Mouse (Mus musculus): ENCODE data around the gene Gm21981.

Gm21981 gene

DNA sequence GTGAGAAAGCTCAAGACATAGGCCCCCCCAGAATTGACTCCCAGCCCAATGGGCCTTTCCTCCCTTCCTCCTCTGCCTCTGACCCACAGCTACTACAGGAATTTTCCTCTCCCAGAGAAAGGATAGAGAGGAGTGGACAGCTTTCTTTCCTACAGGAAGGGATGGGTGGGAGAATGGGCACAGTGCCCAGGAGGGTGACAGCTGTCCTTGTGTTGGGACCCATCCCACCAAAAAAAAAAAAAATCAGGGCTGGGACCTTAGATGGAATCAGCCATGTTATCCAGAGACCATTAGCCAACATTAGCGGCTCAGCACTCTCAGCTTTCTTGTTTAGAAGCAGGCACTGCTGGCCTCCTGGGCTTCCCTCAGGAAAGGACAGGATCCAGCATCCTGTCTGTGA, 11.9 kb upstream of the Gm21981 start:
- in situ Hi-C loops (cut with MboI; ENCODE audit: low pct_unique_long_range_greater_than_20kb in 1 of 2, low sequenced_read_pairs in 2 of 2, unreplicated experiment in 1 of 2): no loop called here

DNA sequence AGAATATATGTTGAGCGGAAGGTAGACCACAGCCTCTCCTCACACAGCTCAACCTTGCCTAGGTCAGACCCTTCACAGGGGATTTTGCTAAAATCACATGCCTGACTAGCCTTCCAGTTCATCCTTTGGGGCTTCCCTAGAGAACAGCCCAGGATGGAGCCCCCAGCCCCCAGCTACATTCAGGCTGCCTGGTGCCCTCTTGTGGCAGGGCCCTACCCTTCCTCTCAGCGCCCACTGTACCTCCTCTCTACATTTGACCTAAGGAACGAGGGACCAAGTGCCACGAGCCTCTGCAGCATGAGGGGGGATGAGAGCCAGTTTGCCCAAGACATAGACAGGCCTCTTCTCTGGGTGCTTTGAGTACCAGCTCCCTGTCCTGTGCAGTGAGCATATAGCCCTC, 10.4 kb upstream of the Gm21981 start:
- in situ Hi-C loops (cut with MboI; ENCODE audit: low pct_unique_long_range_greater_than_20kb in 1 of 2, low sequenced_read_pairs in 2 of 2, unreplicated experiment in 1 of 2): no loop called here

DNA sequence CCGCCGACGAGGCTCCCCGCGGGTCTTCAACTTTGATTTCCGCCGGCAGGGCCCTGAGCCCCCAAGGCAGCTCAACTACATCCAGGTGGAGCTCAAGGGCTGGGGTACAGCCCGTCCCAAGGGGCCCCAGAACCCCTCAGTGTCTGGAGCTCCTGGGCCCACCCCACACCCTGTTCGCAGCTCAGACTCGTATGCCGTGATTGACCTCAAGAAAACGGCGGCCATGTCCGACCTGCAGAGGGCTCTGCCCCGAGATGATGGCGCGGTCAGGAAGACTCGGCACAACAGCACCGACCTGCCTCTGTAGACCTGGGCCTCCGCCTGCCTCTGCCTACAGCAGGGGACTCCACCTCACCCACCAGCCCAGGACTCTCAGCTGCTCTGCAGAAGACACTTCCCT, 9.3 kb upstream of the Gm21981 start:
- in situ Hi-C loops (cut with MboI; ENCODE audit: low pct_unique_long_range_greater_than_20kb in 1 of 2, low sequenced_read_pairs in 2 of 2, unreplicated experiment in 1 of 2): no loop called here

DNA sequence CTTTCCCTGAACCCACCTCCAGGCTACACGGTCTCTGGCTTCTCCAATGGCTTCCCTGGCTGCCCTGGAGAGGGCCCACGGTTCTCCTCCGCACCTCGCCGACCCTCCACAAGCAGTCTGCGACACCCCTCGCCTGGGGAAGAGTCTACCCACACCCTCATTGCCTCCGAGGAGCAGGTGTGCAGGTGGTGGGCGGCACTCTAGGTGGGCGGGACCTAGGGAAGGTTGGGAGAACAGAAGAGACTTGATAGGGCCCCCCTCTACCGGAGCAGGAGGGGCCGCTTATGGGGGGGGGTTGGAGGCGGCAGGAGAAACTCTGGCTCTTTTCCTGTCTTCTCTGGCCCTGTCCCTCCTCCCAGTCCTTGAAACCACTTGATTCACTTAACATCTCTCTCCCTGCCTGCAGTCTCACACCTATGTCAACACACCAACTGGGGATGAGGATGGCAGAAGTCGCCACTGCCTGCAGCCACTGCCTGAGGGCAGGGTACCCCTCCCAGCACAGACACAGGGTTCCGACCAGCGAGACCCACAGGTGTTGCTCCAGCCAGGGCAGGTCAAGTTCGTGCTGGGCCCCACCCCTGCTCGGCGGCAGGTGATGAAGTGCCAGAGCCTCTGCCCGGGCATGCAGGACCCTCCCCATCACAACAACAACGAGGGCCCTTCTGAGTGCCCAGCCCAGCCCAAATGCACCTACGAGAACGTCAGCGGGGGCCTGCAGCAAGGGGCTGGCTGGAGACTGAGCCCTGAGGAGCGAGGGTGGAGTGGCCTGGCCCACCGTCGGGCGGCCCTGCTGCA, 8.5 kb upstream of the Gm21981 start:
- in situ Hi-C loops (cut with MboI; ENCODE audit: low pct_unique_long_range_greater_than_20kb in 1 of 2, low sequenced_read_pairs in 2 of 2, unreplicated experiment in 1 of 2): no loop called here

DNA sequence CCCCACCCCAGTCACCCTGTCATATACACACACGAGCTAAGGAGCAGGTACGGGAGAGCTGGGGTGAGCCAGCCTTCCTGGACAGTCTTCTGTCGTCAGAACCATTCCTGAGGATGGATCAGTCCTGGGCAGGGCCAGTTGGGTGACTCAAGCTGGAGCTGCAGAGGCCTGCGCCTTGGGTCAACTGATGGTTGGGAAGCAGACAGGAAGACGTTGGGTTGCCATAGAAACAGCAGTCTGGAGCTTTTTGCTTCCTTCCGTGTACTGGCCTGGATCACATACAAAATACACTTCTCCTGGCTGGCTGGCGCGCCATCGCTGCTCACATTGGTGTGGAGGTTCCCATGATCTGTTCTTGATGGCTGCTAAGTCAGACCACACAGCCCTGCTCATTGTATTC, 7.5 kb upstream of the Gm21981 start:
- in situ Hi-C loops (cut with MboI; ENCODE audit: low pct_unique_long_range_greater_than_20kb in 1 of 2, low sequenced_read_pairs in 2 of 2, unreplicated experiment in 1 of 2): no loop called here

DNA sequence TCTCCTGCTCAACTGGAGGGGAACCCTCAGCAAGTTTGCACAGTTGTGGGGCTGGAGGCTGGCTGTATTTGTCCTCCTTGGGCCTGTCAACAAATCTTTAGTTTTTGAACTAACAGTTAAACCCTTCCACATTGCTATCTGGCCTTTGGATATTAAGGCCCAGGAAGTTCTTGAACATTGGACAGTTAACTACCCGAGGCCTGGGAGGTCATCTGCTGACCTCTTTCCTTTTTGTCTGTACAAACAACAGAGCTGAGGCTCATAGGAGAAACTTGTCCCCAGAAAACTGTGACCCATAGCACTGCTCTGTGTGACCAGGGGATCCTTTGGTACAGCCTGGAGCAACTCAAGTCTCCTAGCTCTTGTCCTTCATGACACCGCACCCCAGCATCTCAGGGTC, 4.8 kb upstream of the Gm21981 start:
- in situ Hi-C loops (cut with MboI; ENCODE audit: low pct_unique_long_range_greater_than_20kb in 1 of 2, low sequenced_read_pairs in 2 of 2, unreplicated experiment in 1 of 2): no loop called here

DNA sequence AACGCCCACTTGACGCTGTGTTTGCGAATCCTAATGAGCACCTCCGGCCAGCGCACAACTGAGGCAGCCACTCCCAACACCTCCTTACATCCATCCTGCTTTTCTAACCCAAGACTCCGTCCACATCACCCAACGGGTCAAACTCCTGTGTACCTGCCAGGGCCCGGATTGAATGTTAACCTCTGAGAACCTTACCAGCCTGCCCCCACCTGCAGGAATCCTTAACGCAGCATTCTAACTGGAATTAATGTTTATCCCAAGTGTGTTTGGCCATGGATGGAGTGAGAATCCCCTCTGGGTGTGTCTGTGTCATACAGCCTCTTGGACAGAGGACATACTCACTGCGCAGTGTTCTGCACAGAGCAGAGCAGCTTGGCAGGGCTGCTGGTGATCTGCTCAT, 3.9 kb upstream of the Gm21981 start:
- in situ Hi-C loops (cut with MboI; ENCODE audit: low pct_unique_long_range_greater_than_20kb in 1 of 2, low sequenced_read_pairs in 2 of 2, unreplicated experiment in 1 of 2): no loop called here

DNA sequence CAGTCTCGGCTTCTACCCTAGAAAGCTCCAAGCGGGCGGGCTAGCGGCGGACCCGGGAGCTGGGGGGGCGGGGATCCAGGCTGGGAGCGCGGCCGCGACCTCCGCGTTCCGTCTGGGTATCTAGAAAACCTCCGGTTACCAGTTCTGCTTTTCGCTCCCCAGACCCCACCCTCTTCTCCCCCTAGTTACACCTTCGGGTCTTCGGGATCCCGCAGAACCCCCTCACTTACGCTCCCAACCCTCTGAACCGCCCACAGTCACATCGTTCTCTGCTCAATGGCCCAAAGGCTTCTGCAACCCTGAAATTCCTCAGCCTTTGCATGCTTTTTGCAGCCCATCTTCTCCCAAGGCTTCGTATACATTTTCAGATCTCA, 1.1 kb upstream of the Gm21981 start:
- in situ Hi-C loops (cut with MboI; ENCODE audit: low pct_unique_long_range_greater_than_20kb in 1 of 2, low sequenced_read_pairs in 2 of 2, unreplicated experiment in 1 of 2): no loop called here

DNA sequence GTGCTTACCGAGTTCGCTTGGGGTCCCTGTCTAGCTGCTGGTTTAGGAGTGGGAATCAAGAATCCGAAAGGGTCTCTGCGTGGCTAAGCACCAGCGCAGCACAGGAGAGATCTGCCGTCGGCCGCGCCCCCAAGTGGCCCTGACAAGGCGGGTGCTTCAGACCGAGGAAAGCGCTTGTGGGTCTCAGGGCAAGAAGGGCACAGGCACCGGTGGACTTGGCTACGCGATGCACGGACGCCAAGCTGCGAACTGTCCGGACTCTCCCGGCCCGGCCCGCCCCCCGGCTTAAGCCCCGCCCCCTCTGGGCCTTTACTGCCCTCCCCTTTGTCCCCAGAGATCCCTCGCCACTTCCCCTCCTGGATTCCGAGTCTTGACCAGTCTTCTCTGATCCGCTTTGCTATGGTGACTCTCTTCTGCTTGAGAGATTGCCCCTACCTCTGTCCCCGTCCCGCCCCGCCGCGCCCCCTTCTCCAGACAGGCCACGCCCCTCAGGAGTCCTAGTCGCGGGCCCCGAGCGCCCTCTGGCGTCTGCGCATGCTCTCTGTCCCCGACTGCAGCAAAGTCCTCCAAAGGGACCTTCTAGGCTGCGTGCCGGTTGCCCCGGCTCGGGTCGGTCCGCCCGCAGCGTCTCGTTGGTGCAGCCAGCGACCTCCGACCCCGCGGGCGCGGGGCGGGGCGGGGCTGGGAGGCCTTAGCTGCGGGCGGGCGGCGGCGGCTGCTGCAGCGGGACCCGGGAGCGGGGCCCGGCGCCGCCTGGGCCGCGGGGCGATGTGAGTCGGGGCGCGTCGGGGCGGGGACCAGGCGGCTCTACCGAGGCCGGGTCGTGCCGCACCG, 465 bp upstream of the Gm21981 start, which contains the start of gene Prickle4:
Gene Prickle4 (minus strand): TSS at position 234 of the 834 bp plus-strand sequence.
- in situ Hi-C loops (cut with MboI; ENCODE audit: low pct_unique_long_range_greater_than_20kb in 1 of 2, low sequenced_read_pairs in 2 of 2, unreplicated experiment in 1 of 2): no loop called here

DNA sequence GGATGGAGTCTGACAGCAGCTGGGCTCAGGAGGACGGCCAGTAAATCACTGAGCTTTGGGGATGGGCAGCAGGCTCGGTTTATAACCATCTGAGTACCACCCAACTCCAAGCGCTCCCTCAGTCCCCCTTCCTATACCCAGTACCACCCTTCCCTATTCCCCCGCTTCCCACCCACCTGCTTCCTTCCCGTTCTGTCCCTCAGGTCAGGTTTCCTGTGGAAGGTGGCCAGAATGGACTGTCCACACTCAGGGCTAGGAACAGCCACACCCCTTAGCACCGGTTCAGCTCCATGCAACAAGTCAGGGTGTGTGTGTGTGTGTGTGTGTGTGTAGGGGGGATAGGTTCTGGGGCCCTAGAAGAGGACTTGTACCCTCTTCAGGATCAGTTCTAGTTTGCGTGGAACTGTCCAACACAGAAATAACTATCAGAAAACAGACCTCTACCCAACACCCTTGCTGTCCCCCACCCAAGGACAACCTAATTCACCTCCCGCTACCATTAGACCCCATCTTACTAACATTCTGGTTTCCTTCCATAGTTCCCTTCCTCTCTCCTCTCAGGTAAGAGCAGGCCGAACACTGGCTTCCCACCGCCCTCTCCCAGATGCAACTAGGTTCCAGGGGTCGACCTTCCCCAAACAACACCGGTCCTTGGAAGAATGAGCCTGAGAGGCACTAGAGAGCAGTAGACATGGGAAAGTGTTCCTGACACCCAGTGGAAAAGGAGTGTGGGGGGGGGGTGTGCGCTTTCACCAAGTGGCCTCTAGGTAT, 399 bp downstream of the Gm21981 start:
- in situ Hi-C loops (cut with MboI; ENCODE audit: low pct_unique_long_range_greater_than_20kb in 1 of 2, low sequenced_read_pairs in 2 of 2, unreplicated experiment in 1 of 2): no loop called here

DNA sequence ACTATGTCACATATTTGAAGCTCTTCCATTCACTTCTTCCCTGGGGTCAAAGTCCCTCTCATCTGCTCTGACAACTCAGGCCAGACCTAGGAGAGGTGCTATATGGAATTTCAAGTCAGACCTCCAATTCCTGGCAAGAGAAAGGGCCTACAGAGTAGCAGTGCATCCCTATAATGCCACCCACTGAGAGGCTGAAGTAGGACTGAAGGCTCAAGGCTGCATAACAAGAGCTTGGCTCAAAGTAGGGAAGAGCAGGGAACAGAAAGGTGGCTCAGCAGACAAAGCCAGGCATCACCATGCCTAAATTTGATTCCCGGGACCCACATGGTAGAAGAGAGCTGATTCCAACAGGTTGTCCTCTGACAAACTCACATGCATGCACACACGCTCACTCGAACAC, 2.6 kb downstream of the Gm21981 start:
- in situ Hi-C loops (cut with MboI; ENCODE audit: low pct_unique_long_range_greater_than_20kb in 1 of 2, low sequenced_read_pairs in 2 of 2, unreplicated experiment in 1 of 2): no loop called here

DNA sequence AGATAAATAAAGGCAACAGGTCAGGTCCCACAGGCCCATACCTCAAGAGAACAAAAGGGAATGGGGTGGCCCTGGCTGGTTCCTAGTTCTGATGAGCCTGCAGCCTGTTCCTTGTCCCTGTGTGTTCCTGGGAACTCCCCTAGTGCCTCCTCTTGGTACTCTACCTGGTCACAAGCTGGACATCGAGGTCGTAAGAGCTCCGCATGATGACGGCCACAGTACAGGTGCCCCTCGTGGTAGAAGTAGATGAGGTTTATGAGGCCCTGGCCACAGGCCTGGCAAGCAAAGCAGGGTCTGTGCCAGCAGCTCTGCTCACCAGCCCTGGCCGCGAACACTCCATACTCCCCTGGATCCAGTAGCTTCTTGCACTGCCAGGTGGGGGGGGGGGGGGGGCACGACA, 4.4 kb downstream of the Gm21981 start:
- in situ Hi-C loops (cut with MboI; ENCODE audit: low pct_unique_long_range_greater_than_20kb in 1 of 2, low sequenced_read_pairs in 2 of 2, unreplicated experiment in 1 of 2): no loop called here

DNA sequence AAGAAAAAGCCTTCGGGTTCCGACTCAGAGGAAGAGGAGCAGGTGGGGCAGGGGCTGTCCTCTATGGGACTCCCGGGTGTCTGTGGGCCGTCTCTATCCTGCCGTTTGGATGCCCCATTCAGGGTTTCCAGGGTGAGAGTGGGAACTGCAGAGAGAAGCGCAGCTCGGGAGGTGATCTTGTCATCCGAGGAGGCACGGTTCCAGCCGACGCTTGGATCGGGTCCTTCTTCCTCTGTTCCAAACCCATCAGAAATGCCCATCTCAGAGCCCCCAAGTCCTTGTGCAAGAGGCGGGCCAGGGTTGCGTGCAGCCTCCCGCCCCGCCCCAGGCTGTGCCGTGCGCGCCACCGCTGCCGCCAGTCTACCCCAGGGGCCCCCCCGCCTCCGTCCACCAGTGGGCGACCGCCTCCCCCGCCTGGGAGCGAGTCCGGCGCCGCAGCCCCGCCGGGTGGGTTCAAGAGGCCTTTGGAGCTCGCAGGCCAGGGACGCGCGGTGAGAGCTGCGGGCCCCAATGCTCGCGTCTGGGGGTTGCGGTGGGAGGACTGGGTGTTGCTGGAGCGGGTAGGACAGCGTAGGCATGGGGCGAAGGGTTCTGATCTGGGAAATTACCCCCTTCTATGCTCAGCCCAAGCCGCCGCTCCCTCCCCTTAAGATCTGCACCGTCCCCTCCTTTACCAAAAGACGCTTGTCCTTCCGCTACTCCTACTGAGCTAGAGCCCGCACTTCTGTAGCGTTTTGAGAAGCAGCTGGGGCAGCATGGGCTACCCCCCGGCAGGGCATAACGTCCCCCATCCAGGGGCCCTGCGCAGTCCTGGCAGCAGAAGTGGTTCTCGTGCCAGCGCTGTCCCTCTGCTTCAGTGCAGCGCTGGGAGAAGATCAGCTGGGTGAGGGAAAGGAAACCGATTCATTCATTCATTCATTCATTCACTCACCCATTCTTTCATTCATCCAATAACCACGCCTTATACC, 5.4 kb downstream of the Gm21981 start, which contains the start of gene Frs3:
Gene Frs3 (plus strand): TSS at position 423 of the 968 bp plus-strand sequence.
- in situ Hi-C loops (cut with MboI; ENCODE audit: low pct_unique_long_range_greater_than_20kb in 1 of 2, low sequenced_read_pairs in 2 of 2, unreplicated experiment in 1 of 2): no loop called here

DNA sequence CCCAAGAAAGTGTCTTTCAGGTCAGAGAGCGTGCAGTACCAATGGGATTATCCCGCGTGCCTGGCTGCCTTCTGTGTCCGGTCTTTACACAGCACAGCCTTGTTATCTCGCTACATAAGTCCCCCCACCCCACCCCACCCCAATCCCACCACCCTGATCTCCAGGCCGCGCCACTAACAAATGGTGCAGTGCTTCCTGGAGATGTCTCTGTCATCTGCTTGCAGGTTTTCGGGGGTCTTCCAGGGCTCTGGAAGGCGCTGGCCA, 6.0 kb downstream of the Gm21981 start, which contains the start of gene Tomm6:
Gene Tomm6 (minus strand): TSS at position 43 of the 264 bp plus-strand sequence.
- in situ Hi-C loops (cut with MboI; ENCODE audit: low pct_unique_long_range_greater_than_20kb in 1 of 2, low sequenced_read_pairs in 2 of 2, unreplicated experiment in 1 of 2): no loop called here

DNA sequence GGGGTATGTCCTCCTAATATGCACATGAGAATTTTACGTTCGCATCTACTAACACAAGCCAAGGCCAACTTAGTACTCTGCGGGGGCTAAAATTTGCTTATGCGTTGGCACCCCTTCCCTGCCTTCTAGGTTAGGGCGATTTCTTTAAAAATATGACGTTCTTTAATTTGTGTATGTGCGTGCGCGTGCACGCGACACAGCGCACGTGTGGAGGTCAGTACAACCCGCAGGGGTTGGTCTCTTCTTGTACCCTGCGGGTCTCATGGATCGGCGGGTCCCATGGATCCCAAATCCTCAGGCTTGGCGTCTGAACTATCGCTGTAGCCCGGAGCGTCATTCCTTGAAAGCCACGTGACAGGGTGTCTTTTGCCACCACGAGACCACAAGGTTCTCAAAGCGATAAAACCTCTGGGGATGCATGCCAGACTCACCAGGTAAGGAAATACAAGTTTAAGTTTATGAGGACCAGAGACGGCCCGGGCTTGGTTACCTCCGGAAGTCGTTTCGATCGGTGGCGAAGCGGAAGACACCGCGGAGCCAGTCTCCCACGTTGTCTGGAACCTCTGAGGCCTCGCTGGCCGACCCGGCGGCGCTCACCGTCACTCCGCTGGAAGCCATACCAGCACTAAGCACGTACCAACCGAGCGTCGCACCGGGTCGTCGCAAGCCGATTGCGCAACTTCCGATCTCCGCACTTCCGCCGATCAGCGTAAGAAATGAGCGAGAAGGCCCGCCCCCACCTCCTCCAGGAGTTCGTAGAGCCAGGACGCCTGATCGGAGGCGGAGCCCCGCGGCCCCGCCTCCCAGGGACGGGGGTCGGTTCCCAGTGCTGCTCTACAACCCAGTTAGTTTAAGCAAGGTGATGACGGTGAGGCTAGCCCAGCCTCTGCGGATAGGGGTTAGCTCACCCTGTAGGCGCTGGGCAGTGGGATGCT, 6.6 kb downstream of the Gm21981 start:
- in situ Hi-C loops (cut with MboI; ENCODE audit: low pct_unique_long_range_greater_than_20kb in 1 of 2, low sequenced_read_pairs in 2 of 2, unreplicated experiment in 1 of 2): no loop called here

DNA sequence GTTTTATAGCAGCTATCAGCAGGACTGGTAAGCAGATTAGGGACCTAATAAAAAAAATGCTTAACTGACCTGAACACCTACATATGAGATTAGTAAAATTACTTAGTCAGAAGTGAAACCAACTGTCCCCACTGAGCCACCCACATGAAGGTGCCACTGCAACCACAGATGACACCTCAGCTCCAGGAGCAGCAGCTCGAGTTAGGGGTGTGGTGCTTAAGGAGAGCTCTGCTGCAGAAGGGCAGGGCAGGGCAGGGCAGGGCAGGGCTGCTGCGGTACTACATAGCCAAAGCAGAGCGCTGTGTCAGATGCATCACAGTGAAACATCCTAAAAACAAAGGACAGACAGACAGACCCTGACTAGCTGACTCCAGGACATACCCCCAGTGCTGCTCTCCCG, 11.4 kb downstream of the Gm21981 start:
- in situ Hi-C loops (cut with MboI; ENCODE audit: low pct_unique_long_range_greater_than_20kb in 1 of 2, low sequenced_read_pairs in 2 of 2, unreplicated experiment in 1 of 2): no loop called here

DNA sequence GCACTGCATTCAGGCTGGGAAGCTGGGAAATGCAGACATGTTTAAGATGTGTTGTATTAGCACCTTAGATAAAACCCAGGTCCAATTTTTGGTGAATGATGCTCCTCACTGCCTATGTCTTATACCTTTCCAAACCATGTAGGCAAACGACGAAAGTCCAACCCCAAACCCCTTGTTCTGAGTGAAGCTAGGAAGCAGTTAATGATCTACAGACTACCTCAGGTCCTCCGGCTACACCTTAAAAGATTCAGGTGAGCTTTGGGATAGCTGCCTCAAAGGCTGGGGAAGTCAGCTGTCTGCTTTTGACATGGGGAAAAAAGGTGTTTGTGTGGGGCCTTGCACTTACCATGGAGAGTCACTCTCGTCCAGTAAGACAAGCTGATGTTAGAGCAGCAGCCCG, 15.6 kb downstream of the Gm21981 start:
- in situ Hi-C loops (cut with MboI; ENCODE audit: low pct_unique_long_range_greater_than_20kb in 1 of 2, low sequenced_read_pairs in 2 of 2, unreplicated experiment in 1 of 2): no loop called here

Data from mouse embryonic stem cell (cell line).